Mouse (Mus musculus): ENCODE results near the gene Arhgap20. TPM values are rescaled to one million over a fixed set of nuclear protein-coding genes. Genes with fewer than 3 reads are reported as not detected.

The Arhgap20 gene
- total and polyA plus RNA-seq, 3 experiments = 3.5 to 29.6 (median 18.1) TPM

- no peaks in the 10 kb centered on the region for H3K79me2 ChIP-seq (replicated peaks; ENCODE audit: control insufficient read depth, insufficient read depth, low read length)
- DNase-seq = no peak
- no peak overlapping the region for H3K4me3 ChIP-seq
- TF ChIP-seq CTCF (IDR thresholded peaks at IDR 0.05) (no peak), EP300 (IDR thresholded peaks at IDR 0.05; ENCODE audit: insufficient read depth, low read depth, low read length) (no peak), POLR2A (IDR thresholded peaks at IDR 0.05; ENCODE audit: insufficient read depth, low read depth, low read length) (no peak)
- no peak overlapping the region for H3K27ac ChIP-seq
- intact Hi-C loops (cut with DNase I) = no loop called here
- H3K36me3 ChIP-seq (ENCODE audit: control insufficient read depth, insufficient read depth, low read length) = no peaks in the 10 kb centered on the region
- no peaks in the 10 kb centered on the region for H3K27me3 ChIP-seq (ENCODE audit: control insufficient read depth, insufficient read depth, low read length)
- WGBS = 34% methylated on average over 7 of the region's 7 CpGs
- H3K9ac ChIP-seq (ENCODE audit: low read depth, low read length) = no peak overlapping the region
- no peaks in the 10 kb centered on the region for H3K4me1 ChIP-seq (ENCODE audit: control insufficient read depth, insufficient read depth, low read length)
Measured at GRCm38 (mm10) chr9:51837716-51838115, 72.6 kb downstream of the Arhgap20 start.

- no peaks in the 10 kb centered on the region for H3K79me2 ChIP-seq (replicated peaks; ENCODE audit: control insufficient read depth, insufficient read depth, low read length)
- H3K36me3 ChIP-seq (ENCODE audit: control insufficient read depth, insufficient read depth, low read length) = no peaks in the 10 kb centered on the region
- H3K9ac ChIP-seq (ENCODE audit: low read depth, low read length) = no peak overlapping the region
- no peaks in the 10 kb centered on the region for H3K27me3 ChIP-seq (ENCODE audit: control insufficient read depth, insufficient read depth, low read length)
- no peaks in the 10 kb centered on the region for H3K4me1 ChIP-seq (ENCODE audit: control insufficient read depth, insufficient read depth, low read length)
- no peak overlapping the region for H3K27ac ChIP-seq
- TF ChIP-seq EP300 (IDR thresholded peaks at IDR 0.05; ENCODE audit: insufficient read depth, low read depth, low read length) = no peak
- TF ChIP-seq POLR2A (IDR thresholded peaks at IDR 0.05; ENCODE audit: insufficient read depth, low read depth, low read length) = no peak
- TF ChIP-seq CTCF (IDR thresholded peaks at IDR 0.05) = no peak
- H3K4me3 ChIP-seq = no peak overlapping the region
- intact Hi-C loops (cut with DNase I) = no loop called here
- WGBS = 22% methylated on average over 4 of the region's 4 CpGs
- no peak for DNase-seq
Measured at GRCm38 (mm10) chr9:51843216-51843615, 78.1 kb downstream of the Arhgap20 start.

GRCm38 (mm10) chr9:51845796-51846195 lies 80.7 kb downstream of the Arhgap20 start:
- H3K4me1 ChIP-seq (ENCODE audit: control insufficient read depth, insufficient read depth, low read length) = no peaks in the 10 kb centered on the region
- H3K27ac ChIP-seq = no peak overlapping the region
- WGBS = 90% methylated on average over 10 of the region's 10 CpGs
- no peak for DNase-seq
- intact Hi-C loops (cut with DNase I) = no loop called here
- H3K36me3 ChIP-seq (ENCODE audit: control insufficient read depth, insufficient read depth, low read length) = no peaks in the 10 kb centered on the region
- no peaks in the 10 kb centered on the region for H3K27me3 ChIP-seq (ENCODE audit: control insufficient read depth, insufficient read depth, low read length)
- H3K4me3 ChIP-seq = no peak overlapping the region
- H3K9ac ChIP-seq (ENCODE audit: low read depth, low read length) = no peak overlapping the region
- no peaks in the 10 kb centered on the region for H3K79me2 ChIP-seq (replicated peaks; ENCODE audit: control insufficient read depth, insufficient read depth, low read length)
- no peak for TF ChIP-seq CTCF (IDR thresholded peaks at IDR 0.05)
- no peak for TF ChIP-seq POLR2A (IDR thresholded peaks at IDR 0.05; ENCODE audit: insufficient read depth, low read depth, low read length)
- no peak for TF ChIP-seq EP300 (IDR thresholded peaks at IDR 0.05; ENCODE audit: insufficient read depth, low read depth, low read length)

GRCm38 (mm10) chr9:51853772-51854171 lies 88.6 kb downstream of the Arhgap20 start:
- Histone ChIP-seq H3K4me3 (no peak overlapping the region), H3K27ac (no peak overlapping the region), H3K27me3 (ENCODE audit: control insufficient read depth, insufficient read depth, low read length) (no peaks in the 10 kb centered on the region), H3K9ac (ENCODE audit: low read depth, low read length) (no peak overlapping the region), H3K4me1 (ENCODE audit: control insufficient read depth, insufficient read depth, low read length) (no peaks in the 10 kb centered on the region), H3K36me3 (ENCODE audit: control insufficient read depth, insufficient read depth, low read length) (no peaks in the 10 kb centered on the region), H3K79me2 (replicated peaks; ENCODE audit: control insufficient read depth, insufficient read depth, low read length) (no peaks in the 10 kb centered on the region)
- intact Hi-C loops (cut with DNase I) = no loop called here
- no peak for DNase-seq
- WGBS = 91% methylated on average over 5 of the region's 5 CpGs
- TF ChIP-seq CTCF (IDR thresholded peaks at IDR 0.05) = no peak
- TF ChIP-seq POLR2A (IDR thresholded peaks at IDR 0.05; ENCODE audit: insufficient read depth, low read depth, low read length) = no peak
- no peak for TF ChIP-seq EP300 (IDR thresholded peaks at IDR 0.05; ENCODE audit: insufficient read depth, low read depth, low read length)

- intact Hi-C loops (cut with DNase I) = no loop called here
- H3K9ac ChIP-seq (ENCODE audit: low read depth, low read length) = no peak overlapping the region
- TF ChIP-seq POLR2A (IDR thresholded peaks at IDR 0.05; ENCODE audit: insufficient read depth, low read depth, low read length) (no peak), EP300 (IDR thresholded peaks at IDR 0.05; ENCODE audit: insufficient read depth, low read depth, low read length) (no peak), CTCF (IDR thresholded peaks at IDR 0.05) (no peak)
- H3K27me3 ChIP-seq (ENCODE audit: control insufficient read depth, insufficient read depth, low read length) = no peaks in the 10 kb centered on the region
- H3K4me1 ChIP-seq (ENCODE audit: control insufficient read depth, insufficient read depth, low read length) = peaks cover 2% of the 10 kb centered on the region; the same call in 1 of the 2 replicates
- no peaks in the 10 kb centered on the region for H3K79me2 ChIP-seq (replicated peaks; ENCODE audit: control insufficient read depth, insufficient read depth, low read length)
- DNase-seq = no peak
- no peaks in the 10 kb centered on the region for H3K36me3 ChIP-seq (ENCODE audit: control insufficient read depth, insufficient read depth, low read length)
- no peak overlapping the region for H3K27ac ChIP-seq
- WGBS = 89% methylated on average over 3 of the region's 3 CpGs
- no peak overlapping the region for H3K4me3 ChIP-seq
Measured at GRCm38 (mm10) chr9:51864273-51864672, 99.1 kb downstream of the Arhgap20 start.

GRCm38 (mm10) chr9:51866634-51867033 lies 101.5 kb downstream of the Arhgap20 start:
- peaks cover 2% of the 10 kb centered on the region; the same call in 1 of the 2 replicates for H3K4me1 ChIP-seq (ENCODE audit: control insufficient read depth, insufficient read depth, low read length)
- H3K9ac ChIP-seq (ENCODE audit: low read depth, low read length) = no peak overlapping the region
- H3K4me3 ChIP-seq = no peak overlapping the region
- WGBS = 52% methylated on average over 4 of the region's 4 CpGs
- no peaks in the 10 kb centered on the region for H3K79me2 ChIP-seq (replicated peaks; ENCODE audit: control insufficient read depth, insufficient read depth, low read length)
- H3K36me3 ChIP-seq (ENCODE audit: control insufficient read depth, insufficient read depth, low read length) = no peaks in the 10 kb centered on the region
- H3K27ac ChIP-seq = no peak overlapping the region
- no peak for DNase-seq
- TF ChIP-seq EP300 (IDR thresholded peaks at IDR 0.05; ENCODE audit: insufficient read depth, low read depth, low read length) = no peak
- no peak for TF ChIP-seq POLR2A (IDR thresholded peaks at IDR 0.05; ENCODE audit: insufficient read depth, low read depth, low read length)
- no peak for TF ChIP-seq CTCF (IDR thresholded peaks at IDR 0.05)
- intact Hi-C loops (cut with DNase I) = no loop called here
- H3K27me3 ChIP-seq (ENCODE audit: control insufficient read depth, insufficient read depth, low read length) = no peaks in the 10 kb centered on the region

Measured in heart, adult 2 months (tissue).